Mouse (Mus musculus) MEL (cell line): ENCODE results near the gene Gfra1.

ENCODE experiments used
- CHD1 ChIP-seq: IDR thresholded peaks from 2 replicates; pipeline ENCODE4 v1.6.1; 2012; ENCODE audit warnings: low read depth, mild to moderate bottlenecking, inconsistent platforms, low read length, improper control_type of control experiment
- CTCF ChIP-seq, 3 experiments: IDR thresholded peaks in 2 of 3; conservative IDR thresholded peaks in 1 of 3; 2 replicates each; pipeline ENCODE4 v1.5.1; 2011 to 2012; ENCODE audit warnings: low read length in 3 of 3, low read depth in 2 of 3, mild to moderate bottlenecking in 2 of 3, improper control_type of control experiment in 1 of 3, inconsistent platforms in 1 of 3, mixed read lengths in 1 of 3, moderate library complexity in 1 of 3; ENCODE audit not compliant: control insufficient read depth in 1 of 3, insufficient read depth in 1 of 3, poor library complexity in 1 of 3, severe bottlenecking in 1 of 3
- EP300 ChIP-seq, 2 experiments: IDR thresholded peaks; 2 replicates each; pipeline ENCODE4 v1.6.1; 2011; ENCODE audit warnings: improper control_type of control experiment in 2 of 2, low read length in 2 of 2, low read depth in 1 of 2, mild to moderate bottlenecking in 1 of 2
- MXI1 ChIP-seq: IDR thresholded peaks from 2 replicates; pipeline ENCODE4 v1.6.1; 2011; ENCODE audit warnings: mild to moderate bottlenecking, low read depth, low read length, improper control_type of control experiment
- UBTF ChIP-seq: IDR thresholded peaks from 2 replicates; pipeline ENCODE4 v1.6.1; 2012; ENCODE audit warnings: low read depth, mild to moderate bottlenecking, inconsistent platforms, low read length, improper control_type of control experiment, moderate library complexity, borderline replicate concordance; ENCODE audit not compliant: insufficient read depth

DNA sequence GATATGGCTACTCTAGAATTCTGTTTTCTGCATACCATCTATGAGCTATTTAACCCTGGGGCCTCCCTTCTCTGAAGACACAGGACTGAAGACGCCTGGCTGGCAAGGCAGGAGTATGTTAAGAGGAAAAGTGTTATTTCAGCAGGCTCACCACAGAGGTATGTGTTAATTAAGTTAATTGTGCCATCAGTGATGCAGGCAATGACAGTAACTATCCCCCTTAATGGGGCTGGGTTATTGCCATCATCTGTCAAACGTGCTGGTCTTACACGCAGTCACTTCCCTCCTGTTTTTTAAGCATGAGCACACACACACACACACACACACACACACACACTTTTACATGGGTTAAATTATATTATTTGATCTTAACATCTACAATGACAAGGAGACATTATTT, 8.0 kb upstream of the Gfra1 start:
- no peak for TF ChIP-seq UBTF
- TF ChIP-seq MXI1 = no peak
- TF ChIP-seq EP300 (IDR thresholded peaks at IDR 0.05; ENCODE audit: low read depth in 1 of 2, low read length in 2 of 2) = no peak
- no peak for TF ChIP-seq CTCF (IDR thresholded peaks at IDR 0.05 in 2 of 3, conservative IDR thresholded peaks at IDR 0.05 in 1 of 3; ENCODE audit: control insufficient read depth in 1 of 3, insufficient read depth in 1 of 3, low read depth in 2 of 3, low read length in 3 of 3, poor library complexity in 1 of 3, severe bottlenecking in 1 of 3)
- no peak for TF ChIP-seq CHD1
